Mouse (Mus musculus) thymus, adult 18-20 months (tissue): ENCODE measurements at regions not wholly inside any gene's neighbourhood (a gene's known extent, or its start where the extent isn't known, plus 50 kb on each side); places are given as distances from the start of the nearest gene placed in this dataset.
"Not testable (repeated sequence)": the region's sequence is repeated elsewhere in the genome, so short reads cannot be mapped to it uniquely, and the experiment has no call there.

Experiments
- DNase-seq, 2 experiments: peaks; one replicate each; pipeline ENCODE4 v3.0.0; 2022; ENCODE audit warnings: mixed read lengths in 2 of 2

GRCm38 (mm10) chr3:41504867-41505266 is 50.7 kb upstream of the Jade1 start:
- DNase-seq = no peak

- no peak for DNase-seq
These were observed 53.4 kb upstream of the Jade1 start for GRCm38 (mm10) chr3:41502161-41502560.

- DNase-seq = not testable (repeated sequence)
These were observed 53.9 kb upstream of the Jade1 start for GRCm38 (mm10) chr3:41501639-41502038.

GRCm38 (mm10) chr3:41501124-41501523 is 54.4 kb upstream of the Jade1 start:
- no peak for DNase-seq

GRCm38 (mm10) chr3:41499680-41500079 is 55.9 kb upstream of the Jade1 start:
- DNase-seq = no peak

- no peak for DNase-seq
These were observed 56.7 kb upstream of the Jade1 start for GRCm38 (mm10) chr3:41498791-41499190.

- no peak for DNase-seq
These were observed 57.8 kb upstream of the Jade1 start for GRCm38 (mm10) chr3:41497771-41498170.

- DNase-seq = no peak
These were observed 58.4 kb upstream of the Jade1 start for GRCm38 (mm10) chr3:41496931-41497710.

GRCm38 (mm10) chr3:41495893-41496292 is 59.6 kb upstream of the Jade1 start:
- no peak for DNase-seq

- no peak for DNase-seq
These were observed 60.4 kb upstream of the Jade1 start for GRCm38 (mm10) chr3:41495097-41495496.

GRCm38 (mm10) chr3:41493472-41493871 is 62.1 kb upstream of the Jade1 start:
- DNase-seq = no peak

GRCm38 (mm10) chr3:41492727-41493392 is 62.7 kb upstream of the Jade1 start:
- DNase-seq = no peak

- no peak for DNase-seq
These were observed 63.4 kb upstream of the Jade1 start for GRCm38 (mm10) chr3:41492031-41492726.

- DNase-seq = no peak
These were observed 64.3 kb upstream of the Jade1 start for GRCm38 (mm10) chr3:41491185-41491584.

GRCm38 (mm10) chr3:41489998-41490397 is 65.5 kb upstream of the Jade1 start:
- no peak for DNase-seq

- DNase-seq = no peak
These were observed 66.0 kb upstream of the Jade1 start for GRCm38 (mm10) chr3:41489571-41489970.

- DNase-seq = no peak
These were observed 67.2 kb upstream of the Jade1 start for GRCm38 (mm10) chr3:41488229-41488774.

GRCm38 (mm10) chr3:41484920-41485319 is 70.6 kb upstream of the Jade1 start:
- no peak for DNase-seq

- DNase-seq = no peak
These were observed 71.9 kb upstream of the Jade1 start for GRCm38 (mm10) chr3:41483582-41483981.

- no peak for DNase-seq
These were observed 72.5 kb upstream of the Jade1 start for GRCm38 (mm10) chr3:41482881-41483494.

- DNase-seq = no peak
These were observed 75.3 kb upstream of the Jade1 start for GRCm38 (mm10) chr3:41480186-41480585.

GRCm38 (mm10) chr3:41478971-41479370 is 76.6 kb upstream of the Jade1 start:
- DNase-seq = no peak

GRCm38 (mm10) chr3:41476516-41476915 is 79.0 kb upstream of the Jade1 start:
- no peak for DNase-seq
